In the genomic region with DNA sequence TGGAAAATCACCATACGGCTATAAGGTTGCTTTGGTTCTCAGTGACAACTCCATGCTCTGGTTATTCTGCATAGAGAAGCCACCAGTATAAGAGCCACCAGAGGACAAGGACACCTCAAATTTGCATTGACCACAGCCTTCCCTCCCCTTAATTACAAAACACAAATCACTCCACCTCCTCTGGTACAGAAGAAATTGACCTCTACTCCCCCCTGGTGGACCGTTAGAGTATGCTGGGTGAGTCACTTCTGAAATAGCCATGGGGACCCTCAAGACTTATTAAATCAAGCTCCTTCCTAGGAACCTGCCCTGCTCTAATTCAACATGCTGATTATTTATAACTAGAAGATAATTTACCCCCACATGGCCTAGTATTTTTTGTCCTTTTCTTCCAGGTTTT, we compare ENCODE assay signal across 7 mouse cellular contexts.
DNase-seq lines count a peak whose midpoint lies in the region; ATAC-seq and TF ChIP-seq lines count a peak whose summit lies in the region.

No protein-coding gene starts in this region.

- no peak for ATAC-seq in stomach, postnatal 0 days (ENCODE audit: low FRiP score, low TSS enrichment)

- WGBS in kidney, adult 2 months = 39% methylated on average over 2 of the region's 2 CpGs
- WGBS in stomach, postnatal 0 days = 49% methylated on average over 2 of the region's 2 CpGs

- H3K27me3 ChIP-seq in kidney, adult 2 months (replicated peaks; ENCODE audit: control insufficient read depth, insufficient read depth, low read length) = no peaks in the 10 kb centered on the region; the same call in 1 of the 2 replicates
- no peaks in the 10 kb centered on the region for H3K27me3 ChIP-seq in stomach, postnatal 0 days (ENCODE audit: control insufficient read depth, insufficient read depth, low read length)

- H3K9ac ChIP-seq in stomach, postnatal 0 days (ENCODE audit: low read length) = no peak overlapping the region

- peak; percentile 5 for DNase-seq in kidney, adult 2 months
- DNase-seq in kidney, adult 18-20 months = no peak
- DNase-seq in thymus, postnatal 0 days (ENCODE audit: low spot score) = peak; percentile 2
- no peak for DNase-seq in thymus, postnatal 14 days
- peak; percentile 30 for DNase-seq in embryo, embryonic 9.5 days (ENCODE audit: extremely low spot score)
- DNase-seq in stomach, postnatal 0 days (ENCODE audit: low spot score) = peak; percentile 16
- DNase-seq in spleen, postnatal 36 days (ENCODE audit: low spot score in 2 of 2) = no peak

- no peak overlapping the region for H3K27ac ChIP-seq in kidney, adult 2 months (ENCODE audit: insufficient read depth, low read depth, low read length)
- no peak overlapping the region for H3K27ac ChIP-seq in stomach, postnatal 0 days (replicated peaks)

- H3K36me3 ChIP-seq in kidney, adult 2 months (ENCODE audit: control insufficient read depth, insufficient read depth, low read length) = no peaks in the 10 kb centered on the region
- no peaks in the 10 kb centered on the region for H3K36me3 ChIP-seq in stomach, postnatal 0 days (ENCODE audit: control insufficient read depth, insufficient read depth, low read length)

- H3K4me2 ChIP-seq in stomach, postnatal 0 days (replicated peaks; ENCODE audit: low read depth) = no peak overlapping the region

- H3K9me3 ChIP-seq in stomach, postnatal 0 days (ENCODE audit: control insufficient read depth, low read length) = no peaks in the 10 kb centered on the region

- TF ChIP-seq EP300 in stomach, postnatal 0 days (optimal IDR thresholded peaks at IDR 0.05) = no peak

- TF ChIP-seq POLR2A in kidney, adult 2 months (IDR thresholded peaks at IDR 0.05; ENCODE audit: low read depth, low read length) = no peak

- H3K4me3 ChIP-seq in kidney, adult 2 months (ENCODE audit: insufficient read depth, low read depth, low read length) = no peak overlapping the region
- H3K4me3 ChIP-seq in stomach, postnatal 0 days (ENCODE audit: low read depth, low read length) = no peak overlapping the region

- TF ChIP-seq CTCF in kidney, adult 2 months (conservative IDR thresholded peaks at IDR 0.05; ENCODE audit: insufficient read depth, insufficient read length, low read depth, low read length) = peak; percentile 31; the same call in 1 of the 2 replicates
- peak; percentile 80 for TF ChIP-seq CTCF in stomach, postnatal 0 days (IDR thresholded peaks at IDR 0.05; ENCODE audit: low read depth)

- H3K4me1 ChIP-seq in kidney, adult 2 months (ENCODE audit: control insufficient read depth, insufficient read depth, low read length) = no peaks in the 10 kb centered on the region
- no peaks in the 10 kb centered on the region for H3K4me1 ChIP-seq in stomach, postnatal 0 days (replicated peaks; ENCODE audit: control insufficient read depth, insufficient read depth)

Comparison
In these comparisons a context has a peak if more than half of its experiments do, and no peak if none do; other contexts are left out.
1. DNase-seq: peak in kidney, adult 2 months (single experiment), thymus, postnatal 0 days (single experiment), embryo, embryonic 9.5 days (single experiment) and stomach, postnatal 0 days (single experiment); none in kidney, adult 18-20 months (single experiment), thymus, postnatal 14 days (single experiment) and spleen, postnatal 36 days (0 of 2).